ENCODE assay signal across 9 mouse cellular contexts in genomic region chr5:142442045-142442440, GRCm38 (mm10). TPM values are rescaled to one million over a fixed set of nuclear protein-coding genes. Genes with fewer than 3 reads are reported as not detected.
DNase-seq lines count a peak whose midpoint lies in the region; ATAC-seq and TF ChIP-seq lines count a peak whose summit lies in the region.
"Had no signal": no experiment of that assay in that cellular context is flagged by ENCODE, and none has a peak within 500 bp of the region (broad histone marks: within the 10 kb centered on the region; RNA-seq: fewer than 3 reads in every experiment).

No protein-coding gene starts in this region.

- DNase-seq in kidney, adult 18-20 months, result no peak
- DNase-seq in CD4-positive helper T cell, adult 2 months (ENCODE audit: low read depth, low spot score), result peak; percentile 52
- no peak for DNase-seq in liver, embryonic 11.5 days (ENCODE audit: low spot score)
- DNase-seq in urinary bladder, postnatal 14 days (ENCODE audit: low spot score), result no peak
- DNase-seq in testis, postnatal 14 days (ENCODE audit: low spot score), result no peak
- DNase-seq: forebrain, postnatal 0 days had no signal

- no peak for TF ChIP-seq POLR2A in bone marrow, adult 2 months (IDR thresholded peaks at IDR 0.05; ENCODE audit: borderline replicate concordance, control insufficient read depth, low read depth, low read length)

- H3K4me3 ChIP-seq in kidney, embryonic 14.5 days (ENCODE audit: low read length), result no peak overlapping the region
- H3K4me3 ChIP-seq in bone marrow, adult 2 months (replicated peaks; ENCODE audit: control insufficient read depth, low read depth, low read length), result peak overlapping the region; percentile 57
- H3K4me3 ChIP-seq in liver, embryonic 11.5 days (ENCODE audit: low read depth, low read length), result no peak overlapping the region

- TF ChIP-seq CTCF in bone marrow, adult 2 months (IDR thresholded peaks at IDR 0.05; ENCODE audit: control insufficient read depth, insufficient read depth, low read length), result no peak

- H3K36me3 ChIP-seq in kidney, embryonic 14.5 days (ENCODE audit: control insufficient read depth, insufficient read depth, low read length), result peaks cover 2% of the 10 kb centered on the region; the same call in 1 of the 2 replicates
- peaks cover 3% of the 10 kb centered on the region; the same call in 1 of the 2 replicates for H3K36me3 ChIP-seq in liver, embryonic 11.5 days (ENCODE audit: control insufficient read depth, insufficient read depth, low read length)

- H3K4me2 ChIP-seq in kidney, embryonic 14.5 days (replicated peaks; ENCODE audit: low read depth, low read length), result no peak overlapping the region
- peak overlapping the region; percentile 74 for H3K4me2 ChIP-seq in liver, embryonic 11.5 days

- no peak overlapping the region for H3K9ac ChIP-seq in kidney, embryonic 14.5 days (ENCODE audit: low read depth, low read length)
- H3K9ac ChIP-seq in liver, embryonic 11.5 days (ENCODE audit: low read depth, low read length), result no peak overlapping the region
- H3K9ac ChIP-seq: forebrain, postnatal 0 days had no signal

- no peak for ATAC-seq in kidney, embryonic 14.5 days (ENCODE audit: low FRiP score, low TSS enrichment)
- no peak for ATAC-seq in liver, embryonic 11.5 days (replicated peaks; ENCODE audit: low FRiP score)
- ATAC-seq in activated CD4-positive, CD25-positive, alpha-beta regulatory T cell, adult 4 months, result no peak
- ATAC-seq: forebrain, postnatal 0 days had no signal

- peaks cover 49% of the 10 kb centered on the region for H3K4me1 ChIP-seq in kidney, embryonic 14.5 days (ENCODE audit: control insufficient read depth, insufficient read depth, low read length)
- H3K4me1 ChIP-seq in bone marrow, adult 2 months (ENCODE audit: control insufficient read depth, insufficient read depth, low read length), result peaks cover 15% of the 10 kb centered on the region
- H3K4me1 ChIP-seq in liver, embryonic 11.5 days (replicated peaks; ENCODE audit: control insufficient read depth, insufficient read depth, low read length), result peaks cover 59% of the 10 kb centered on the region

- no peaks in the 10 kb centered on the region for H3K9me3 ChIP-seq in kidney, embryonic 14.5 days (ENCODE audit: control insufficient read depth, low read length)
- H3K9me3 ChIP-seq in liver, embryonic 11.5 days (ENCODE audit: control insufficient read depth, low read length), result no peaks in the 10 kb centered on the region

- 84% methylated on average over 7 of the region's 7 CpGs for WGBS in kidney, embryonic 14.5 days
- 19% methylated on average over 7 of the region's 7 CpGs for WGBS in bone marrow, adult 2 months
- 77% methylated on average over 7 of the region's 7 CpGs for WGBS in liver, embryonic 11.5 days

- peak overlapping the region; percentile 2; the same call in 1 of the 2 replicates for H3K27ac ChIP-seq in kidney, embryonic 14.5 days (ENCODE audit: low read depth, low read length)
- H3K27ac ChIP-seq in bone marrow, adult 2 months (ENCODE audit: control insufficient read depth, insufficient read depth, low read depth, low read length, poor library complexity), result peak overlapping the region; percentile 78
- H3K27ac ChIP-seq in liver, embryonic 11.5 days (ENCODE audit: low read depth, low read length), result peak overlapping the region; percentile 75

- H3K27me3 ChIP-seq in kidney, embryonic 14.5 days (ENCODE audit: control insufficient read depth, insufficient read depth, low read length), result no peaks in the 10 kb centered on the region
- H3K27me3 ChIP-seq in liver, embryonic 11.5 days (replicated peaks; ENCODE audit: control insufficient read depth, insufficient read depth, low read length), result no peaks in the 10 kb centered on the region

RNA-seq across cellular contexts. Expression of gene Ap5z1, which starts 21.7 kb away (rescaled TPM):
- 7.2 and 10.1 TPM in 2 replicates for polyA plus RNA-seq in kidney, embryonic 14.5 days (2014; fragmentation: Nextera tagmentation; extraction: Ambion mirVana)
- 16.5 and 22.8 TPM in 2 replicates for polyA plus RNA-seq in bone marrow, adult 2 months (2011; ENCODE audit: insufficient read depth, insufficient read length, low replicate concordance, missing spikeins)
- polyA plus RNA-seq in liver, embryonic 11.5 days (2014; fragmentation: Nextera tagmentation; extraction: Ambion mirVana), result 11.7 and 11.9 TPM in 2 replicates
- 10 to 100 TPM; 12.0 to 24.8 TPM for polyA plus RNA-seq in activated CD4-positive, CD25-positive, alpha-beta regulatory T cell, adult 4 months (2017; shearing (Covaris generic))

RNA-seq across cellular contexts. Expression of gene Foxk1, which starts 40.7 kb away (rescaled TPM):
- polyA plus RNA-seq in kidney, embryonic 14.5 days (2014; fragmentation: Nextera tagmentation; extraction: Ambion mirVana), result 4.4 and 6.5 TPM in 2 replicates
- 5.7 and 9.1 TPM in 2 replicates for polyA plus RNA-seq in bone marrow, adult 2 months (2011; ENCODE audit: insufficient read depth, insufficient read length, low replicate concordance, missing spikeins)
- polyA plus RNA-seq in liver, embryonic 11.5 days (2014; fragmentation: Nextera tagmentation; extraction: Ambion mirVana), result 3.1 and 4.0 TPM in 2 replicates
- 10 to 100 TPM in 1 of 2 experiments, 1 to 10 TPM in 1; 9.4 to 13.3 TPM for polyA plus RNA-seq in activated CD4-positive, CD25-positive, alpha-beta regulatory T cell, adult 4 months (2017; shearing (Covaris generic))

Comparison
In these comparisons a context has a peak if more than half of its experiments do, and no peak if none do; other contexts are left out.
1. H3K27ac ChIP-seq: peak in every context shown above with its lines; median percentile 78 in bone marrow, adult 2 months; 75 in liver, embryonic 11.5 days; 2 in kidney, embryonic 14.5 days.